17 mouse cellular contexts compared by ENCODE assay signal in the genomic region with DNA sequence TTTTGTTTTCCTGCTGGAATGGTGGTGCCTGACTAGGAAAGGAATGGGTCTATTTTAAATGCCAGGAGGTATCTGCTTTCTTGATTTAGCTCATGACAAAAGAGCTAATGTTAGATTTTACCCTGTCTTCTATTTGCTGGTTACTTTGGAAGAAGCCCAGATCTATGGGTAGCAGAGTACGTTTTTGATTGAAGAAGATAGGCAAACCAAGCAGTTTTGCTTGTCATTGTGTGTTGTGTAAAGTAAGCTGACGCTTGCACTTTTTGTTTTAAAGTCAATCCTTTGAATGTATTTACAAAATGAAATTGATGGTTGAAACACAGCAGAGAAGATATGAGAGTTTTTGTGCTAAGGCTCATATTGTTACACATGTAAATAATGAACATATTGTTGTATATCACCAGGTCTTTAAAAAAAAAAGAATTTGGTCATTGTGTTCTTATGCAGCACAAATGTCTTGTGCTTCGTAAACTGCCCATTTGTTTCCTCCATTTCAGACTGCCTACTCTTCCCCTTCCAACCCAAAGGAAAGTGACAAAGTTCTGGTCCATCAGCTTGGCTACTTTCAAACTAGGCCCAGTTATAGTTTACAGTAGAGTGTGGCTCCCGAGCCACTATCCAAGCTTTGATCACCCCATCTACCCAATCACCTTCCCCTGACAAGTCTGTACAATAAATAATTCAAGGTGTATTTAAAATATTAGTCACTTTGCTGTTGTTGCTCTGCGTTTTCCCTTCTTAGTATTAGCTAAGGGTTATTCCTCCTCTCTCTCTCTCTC. TPM values are rescaled to one million over a fixed set of nuclear protein-coding genes. Genes with fewer than 3 reads are reported as not detected.
DNase-seq lines count a peak whose midpoint lies in the region; ATAC-seq lines count a peak whose summit lies in the region.
"Had no signal": no experiment of that assay in that cellular context is flagged by ENCODE, and none has a peak within 500 bp of the region (broad histone marks: within the 10 kb centered on the region; RNA-seq: fewer than 3 reads in every experiment).

No protein-coding gene starts in this region.

- H3K4me1 ChIP-seq in kidney, embryonic 15.5 days = peaks cover 42% of the 10 kb centered on the region
- peaks cover 25% of the 10 kb centered on the region for H3K4me1 ChIP-seq in forebrain, embryonic 11.5 days (replicated peaks; ENCODE audit: control insufficient read depth, insufficient read depth, low read length)
- H3K4me1 ChIP-seq in hindbrain, embryonic 16.5 days (ENCODE audit: control insufficient read depth, insufficient read depth, low read depth, low read length) = peaks cover 18% of the 10 kb centered on the region
- H3K4me1 ChIP-seq in neural tube, embryonic 15.5 days = peaks cover 53% of the 10 kb centered on the region

- peak overlapping the region; percentile 43 for H3K4me2 ChIP-seq in kidney, embryonic 15.5 days
- H3K4me2 ChIP-seq in forebrain, embryonic 11.5 days (ENCODE audit: low read depth, low read length, severe bottlenecking) = peak overlapping the region; percentile 51
- H3K4me2 ChIP-seq in hindbrain, embryonic 16.5 days (ENCODE audit: low read length) = peak overlapping the region; percentile 53
- peak overlapping the region; percentile 54 for H3K4me2 ChIP-seq in neural tube, embryonic 15.5 days
- H3K4me2 ChIP-seq: heart, embryonic 13.5 days; intestine, embryonic 15.5 days; liver, embryonic 11.5 days had no signal

- no peak overlapping the region for H3K27ac ChIP-seq in kidney, embryonic 15.5 days
- H3K27ac ChIP-seq in forebrain, embryonic 11.5 days (ENCODE audit: low read depth, low read length) = peak overlapping the region; percentile 41; the same call in 1 of the 2 replicates
- no peak overlapping the region for H3K27ac ChIP-seq in hindbrain, embryonic 16.5 days (ENCODE audit: low read depth, low read length)
- no peak overlapping the region for H3K27ac ChIP-seq in neural tube, embryonic 15.5 days (replicated peaks)
- H3K27ac ChIP-seq: heart, embryonic 13.5 days; intestine, embryonic 15.5 days had no signal

- H3K9me3 ChIP-seq in kidney, embryonic 15.5 days (replicated peaks) = no peaks in the 10 kb centered on the region
- H3K9me3 ChIP-seq in forebrain, embryonic 11.5 days (ENCODE audit: control insufficient read depth, low read length) = no peaks in the 10 kb centered on the region
- H3K9me3 ChIP-seq in hindbrain, embryonic 16.5 days (ENCODE audit: control insufficient read depth, low read length) = no peaks in the 10 kb centered on the region
- H3K9me3 ChIP-seq in neural tube, embryonic 15.5 days (replicated peaks) = no peaks in the 10 kb centered on the region
- H3K9me3 ChIP-seq: heart, embryonic 13.5 days; intestine, embryonic 15.5 days had no signal

- H3K36me3 ChIP-seq in kidney, embryonic 15.5 days = no peaks in the 10 kb centered on the region
- H3K36me3 ChIP-seq in forebrain, embryonic 11.5 days (ENCODE audit: control insufficient read depth, insufficient read depth, low read length) = peaks cover 2% of the 10 kb centered on the region; the same call in 1 of the 2 replicates
- H3K36me3 ChIP-seq in hindbrain, embryonic 16.5 days (ENCODE audit: control insufficient read depth, insufficient read depth, low read length) = no peaks in the 10 kb centered on the region
- no peaks in the 10 kb centered on the region for H3K36me3 ChIP-seq in neural tube, embryonic 15.5 days
- H3K36me3 ChIP-seq: heart, embryonic 13.5 days; intestine, embryonic 15.5 days had no signal

- no peak for DNase-seq in kidney, adult 18-20 months
- DNase-seq in forebrain, embryonic 11.5 days (ENCODE audit: low spot score) = peak; percentile 49
- DNase-seq in testis, postnatal 10 days (ENCODE audit: low spot score) = no peak
- DNase-seq in frontal cortex, postnatal 25 days (ENCODE audit: low spot score in 2 of 2) = no peak
- DNase-seq: adrenal gland, postnatal 10 days; cerebellum, adult 11 months; gastrocnemius, postnatal 10 days; lung, postnatal 36 days; thymus, adult 18-20 months had no signal

- 13% methylated on average over 5 of the region's 5 CpGs for WGBS in kidney, embryonic 15.5 days
- 9% methylated on average over 5 of the region's 5 CpGs for WGBS in forebrain, embryonic 11.5 days
- 21% methylated on average over 5 of the region's 5 CpGs for WGBS in hindbrain, embryonic 16.5 days
- 18% methylated on average over 5 of the region's 5 CpGs for WGBS in neural tube, embryonic 15.5 days

- peak overlapping the region; percentile 38 for H3K4me3 ChIP-seq in kidney, embryonic 15.5 days (replicated peaks)
- H3K4me3 ChIP-seq in forebrain, embryonic 11.5 days (ENCODE audit: low read depth, low read length) = peak overlapping the region; percentile 95
- peak overlapping the region; percentile 54 for H3K4me3 ChIP-seq in hindbrain, embryonic 16.5 days (ENCODE audit: low read length)
- peak overlapping the region; percentile 36 for H3K4me3 ChIP-seq in neural tube, embryonic 15.5 days (replicated peaks)
- H3K4me3 ChIP-seq: heart, embryonic 13.5 days; intestine, embryonic 15.5 days had no signal

- H3K9ac ChIP-seq in kidney, embryonic 15.5 days = no peak overlapping the region
- peak overlapping the region; percentile 84 for H3K9ac ChIP-seq in forebrain, embryonic 11.5 days (ENCODE audit: low read length)
- peak overlapping the region; percentile 47 for H3K9ac ChIP-seq in hindbrain, embryonic 16.5 days (ENCODE audit: low read depth, low read length)
- no peak overlapping the region for H3K9ac ChIP-seq in neural tube, embryonic 15.5 days (replicated peaks)
- H3K9ac ChIP-seq: heart, embryonic 13.5 days; intestine, embryonic 15.5 days had no signal

- no peak for ATAC-seq in kidney, embryonic 15.5 days (replicated peaks; ENCODE audit: low FRiP score)
- no peak for ATAC-seq in forebrain, embryonic 11.5 days (replicated peaks; ENCODE audit: low FRiP score)
- no peak for ATAC-seq in hindbrain, embryonic 16.5 days
- ATAC-seq in neural tube, embryonic 15.5 days (ENCODE audit: low FRiP score) = no peak
- no peak for ATAC-seq in monocyte, adult 5-6 weeks (replicated peaks; ENCODE audit: insufficient number of reproducible peaks, low FRiP score, low TSS enrichment, poor library complexity, severe bottlenecking)
- ATAC-seq: intestine, embryonic 15.5 days had no signal

- H3K27me3 ChIP-seq in kidney, embryonic 15.5 days = peaks cover 94% of the 10 kb centered on the region
- H3K27me3 ChIP-seq in forebrain, embryonic 11.5 days (ENCODE audit: control insufficient read depth, insufficient read depth, low read length) = no peaks in the 10 kb centered on the region; the same call in 1 of the 2 replicates
- no peaks in the 10 kb centered on the region; the same call in 1 of the 2 replicates for H3K27me3 ChIP-seq in hindbrain, embryonic 16.5 days (replicated peaks; ENCODE audit: control insufficient read depth, insufficient read depth, low read length)
- peaks cover 14% of the 10 kb centered on the region; the same call in 1 of the 2 replicates for H3K27me3 ChIP-seq in neural tube, embryonic 15.5 days (replicated peaks)

RNA-seq across cellular contexts. Expression of gene Pou3f3, which starts 6.5 kb away (rescaled TPM):
- polyA plus RNA-seq in kidney, embryonic 15.5 days (2015; fragmentation: Nextera tagmentation; extraction: Ambion mirVana) = 8.9 and 9.2 TPM in 2 replicates
- 28.5 and 29.3 TPM in 2 replicates for polyA plus RNA-seq in forebrain, embryonic 11.5 days (2014; fragmentation: Nextera tagmentation; extraction: Ambion mirVana)
- 8.4 and 9.5 TPM in 2 replicates for polyA plus RNA-seq in hindbrain, embryonic 16.5 days (2015; fragmentation: Nextera tagmentation; extraction: Ambion mirVana)
- 6.9 and 9.5 TPM in 2 replicates for polyA plus RNA-seq in neural tube, embryonic 15.5 days (2015; fragmentation: Nextera tagmentation; extraction: Ambion mirVana)
- not detected in 3 replicates for total RNA-seq in monocyte, adult 5-6 weeks (2017)
- polyA plus RNA-seq: C2C12 had no signal

Comparison
In these comparisons a context has a peak if more than half of its experiments do, and no peak if none do; other contexts are left out.
1. H3K4me3 ChIP-seq: peak in every context shown above with its lines; median percentile 95 in forebrain, embryonic 11.5 days; 54 in hindbrain, embryonic 16.5 days; 38 in kidney, embryonic 15.5 days; 36 in neural tube, embryonic 15.5 days.
2. H3K9ac ChIP-seq: peak in forebrain, embryonic 11.5 days (single experiment) and hindbrain, embryonic 16.5 days (single experiment); none in kidney, embryonic 15.5 days (single experiment) and neural tube, embryonic 15.5 days (single experiment).
3. Peak in every context shown above with its lines, with median percentiles within 50 percentile points of each other: H3K4me2 ChIP-seq.